Mouse (Mus musculus) left cerebral cortex, postnatal 14 days (tissue): Measurements from ENCODE around the gene Gm20388. TPM values are rescaled to one million over a fixed set of nuclear protein-coding genes. Genes with fewer than 3 reads are reported as not detected.

Experiments
- DNase-seq, 2 experiments: peaks; one replicate each; pipeline ENCODE4 v3.0.0; 2021 to 2022; ENCODE audit warnings: low spot score in 2 of 2, mixed read lengths in 1 of 2
- intact Hi-C: fragments of 180-260 bp; cut with DNase I; formaldehyde crosslinking; loops from one replicate; pipeline ENCODE4 v1.15.1; 2025
- total RNA-seq, 2 experiments: library from RNA; stranded (reverse); gene quantifications; 2 replicates each; pipeline ENCODE4 v1.2.3; 2021

Gene Gm20388
- total RNA-seq, 2 experiments from 2014 or later: 2.8 to 7.3 TPM

DNA sequence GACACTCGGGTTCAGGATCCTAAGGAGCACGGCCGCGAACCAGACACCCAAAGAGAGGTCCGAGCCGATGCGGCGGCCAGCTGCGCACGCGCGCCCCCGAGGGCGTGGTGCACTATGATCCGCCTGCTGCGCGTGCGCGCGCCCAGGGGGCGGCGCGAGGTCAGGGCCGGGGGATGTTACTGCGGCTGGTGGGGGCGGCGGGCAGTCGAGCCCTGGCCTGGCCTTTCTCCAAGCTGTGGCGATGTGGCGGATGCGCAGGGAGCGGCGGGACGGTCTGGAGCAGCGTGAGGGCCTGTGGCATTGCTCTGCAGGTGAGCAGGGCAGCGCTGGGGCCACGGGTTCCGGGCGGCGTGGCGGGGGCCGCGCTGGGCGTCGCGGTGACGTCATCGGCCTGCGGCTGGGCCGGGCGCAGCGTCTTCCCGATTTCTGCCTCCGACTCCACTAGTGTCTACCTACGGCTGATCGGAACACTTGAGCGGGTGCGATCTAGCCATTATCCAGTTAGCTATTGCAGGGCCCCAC is 3567.2 kb downstream of the Gm20388 start, which contains the start of gene Afg3l1:
Gene Afg3l1 (plus strand): TSS at position 167 of the 522 bp plus-strand sequence.
- intact Hi-C loops: no loop called here
- DNase-seq: peak; percentile 91 to 92

DNA sequence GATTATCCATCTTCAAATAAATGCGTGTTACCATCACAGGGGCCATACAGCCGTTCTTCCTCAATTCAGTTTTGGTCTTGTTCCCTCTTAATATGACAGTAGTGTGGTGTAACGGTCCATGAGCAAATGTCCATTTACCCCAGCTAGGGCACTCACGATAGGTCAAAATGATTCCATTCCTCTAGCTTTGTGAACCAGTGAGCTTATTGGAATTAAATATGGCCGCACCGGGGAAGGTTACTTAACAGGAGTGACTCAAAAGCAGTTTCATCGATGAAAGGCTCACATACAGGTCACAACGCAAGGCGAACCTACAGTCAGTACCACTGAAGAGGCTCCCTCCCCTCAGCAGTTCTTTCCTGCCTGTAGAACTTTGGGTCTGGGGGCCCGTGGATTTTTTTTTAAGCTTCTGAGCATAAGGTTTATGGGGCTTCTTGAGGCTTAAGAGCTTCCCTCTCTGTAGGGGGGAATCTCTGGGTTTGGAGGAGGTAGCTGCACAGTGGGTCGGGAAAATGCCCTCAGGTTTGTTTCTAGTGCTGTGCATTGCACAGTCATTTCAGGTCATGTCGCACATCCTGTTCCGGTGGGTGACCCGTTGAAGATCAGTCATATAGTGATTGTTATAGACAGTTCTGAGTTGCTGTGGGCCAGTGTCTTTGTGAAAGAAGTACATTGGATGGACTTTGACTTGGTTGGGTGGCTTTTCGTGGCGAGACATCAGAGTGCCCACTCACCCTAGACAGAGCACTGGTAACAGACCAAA is 3568.0 kb downstream of the Gm20388 start:
- DNase-seq: peak in 1 of 2 experiments; percentile 32
- intact Hi-C loops: no loop called here

DNA sequence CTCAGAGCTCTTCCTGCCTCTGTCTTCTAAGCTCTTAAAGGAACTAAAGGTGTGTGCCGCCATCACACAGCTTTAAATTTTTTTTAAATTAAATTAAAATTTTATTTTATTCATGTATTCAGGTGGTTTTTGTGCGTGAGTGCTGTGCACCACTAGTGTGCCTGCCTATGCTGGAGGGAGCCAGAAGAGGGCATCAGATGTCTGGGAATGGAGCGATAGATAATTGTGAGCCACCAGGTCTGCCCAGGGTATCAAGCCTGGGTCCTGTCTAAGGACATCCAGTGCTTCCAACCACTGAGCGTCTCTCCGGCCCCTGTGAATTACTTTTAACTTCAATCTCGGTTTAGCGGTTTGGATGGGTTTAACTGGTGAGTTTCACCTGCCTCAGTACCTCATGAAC is 3572.0 kb downstream of the Gm20388 start:
- intact Hi-C loops: no loop called here
- no peak for DNase-seq

DNA sequence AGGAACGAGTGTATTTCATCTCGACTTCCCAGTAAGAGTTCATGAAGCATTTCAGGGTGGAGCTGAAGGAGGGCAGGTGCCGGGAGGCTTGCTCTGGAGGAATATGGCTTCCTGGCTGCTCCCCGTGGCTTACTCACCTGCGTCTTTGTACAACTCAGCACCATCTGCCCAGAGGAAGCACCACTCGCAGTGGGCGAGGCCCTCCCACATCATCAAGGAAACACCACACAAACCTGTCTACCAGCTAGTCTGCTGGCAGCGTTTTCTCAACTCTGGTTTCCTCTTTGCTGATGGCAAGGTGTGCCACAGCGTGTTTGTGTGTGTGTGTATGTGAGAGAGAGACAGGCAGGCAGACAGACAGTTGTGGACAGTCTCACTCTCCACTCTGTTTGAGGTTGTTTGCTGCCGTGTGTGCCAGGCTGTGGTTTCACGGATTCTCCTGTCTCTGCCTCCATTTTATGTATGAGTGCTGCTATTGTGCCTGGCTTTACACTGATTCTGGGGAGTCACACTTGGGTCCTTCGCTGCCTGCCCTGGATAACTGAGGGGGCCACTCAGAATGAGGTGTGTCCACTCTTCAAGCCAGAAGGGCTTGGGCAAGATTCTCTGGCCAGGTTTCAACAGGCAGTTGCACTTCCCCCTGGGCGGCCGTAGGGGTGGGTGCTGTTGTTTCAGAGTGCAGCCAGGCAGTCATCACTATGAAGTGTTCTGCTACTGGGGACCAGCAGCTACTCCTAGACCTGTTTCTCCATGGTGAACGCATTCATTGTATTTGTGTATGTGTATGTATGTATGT is 3580.8 kb downstream of the Gm20388 start:
- DNase-seq: no peak
- intact Hi-C loops: no loop called here

DNA sequence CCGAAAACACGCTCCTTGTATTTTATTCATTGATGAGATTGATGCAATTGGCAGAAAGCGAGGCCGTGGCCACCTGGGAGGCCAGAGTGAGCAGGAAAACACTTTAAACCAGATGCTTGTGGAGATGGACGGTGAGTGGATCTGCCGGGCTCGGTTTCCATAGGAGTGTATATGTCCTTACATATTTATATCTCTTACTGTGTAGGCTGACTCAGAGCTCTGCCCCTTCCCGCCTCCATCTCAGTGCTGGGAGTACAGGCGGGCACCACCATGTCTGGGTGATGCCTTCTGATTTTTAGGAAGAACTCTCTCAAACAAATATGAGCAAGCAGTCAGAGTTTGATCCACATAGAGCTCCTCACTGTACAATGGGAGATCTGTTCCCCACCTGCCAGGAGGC is 3582.3 kb downstream of the Gm20388 start:
- intact Hi-C loops: no loop called here
- DNase-seq: no peak

GRCm38 (mm10) chr8:123497699-123498098 is 3587.1 kb downstream of the Gm20388 start:
- intact Hi-C loops: no loop called here

GRCm38 (mm10) chr8:123498963-123499362 is 3588.3 kb downstream of the Gm20388 start:
- intact Hi-C loops: no loop called here

More at GRCm38 (mm10) chr8:123497699-123498098, 3587.1 kb downstream of the Gm20388 start:
- DNase-seq: no peak

GRCm38 (mm10) chr8:123499556-123499955 is 3588.9 kb downstream of the Gm20388 start:
- no peak for DNase-seq
- intact Hi-C loops: no loop called here

More at GRCm38 (mm10) chr8:123498963-123499362, 3588.3 kb downstream of the Gm20388 start:
- DNase-seq: no peak

GRCm38 (mm10) chr8:123502192-123502591 is 3591.6 kb downstream of the Gm20388 start:
- DNase-seq: no peak
- intact Hi-C loops: no loop called here

GRCm38 (mm10) chr8:123503801-123504467 is 3593.3 kb downstream of the Gm20388 start:
- intact Hi-C loops: no loop called here
- no peak for DNase-seq

DNA sequence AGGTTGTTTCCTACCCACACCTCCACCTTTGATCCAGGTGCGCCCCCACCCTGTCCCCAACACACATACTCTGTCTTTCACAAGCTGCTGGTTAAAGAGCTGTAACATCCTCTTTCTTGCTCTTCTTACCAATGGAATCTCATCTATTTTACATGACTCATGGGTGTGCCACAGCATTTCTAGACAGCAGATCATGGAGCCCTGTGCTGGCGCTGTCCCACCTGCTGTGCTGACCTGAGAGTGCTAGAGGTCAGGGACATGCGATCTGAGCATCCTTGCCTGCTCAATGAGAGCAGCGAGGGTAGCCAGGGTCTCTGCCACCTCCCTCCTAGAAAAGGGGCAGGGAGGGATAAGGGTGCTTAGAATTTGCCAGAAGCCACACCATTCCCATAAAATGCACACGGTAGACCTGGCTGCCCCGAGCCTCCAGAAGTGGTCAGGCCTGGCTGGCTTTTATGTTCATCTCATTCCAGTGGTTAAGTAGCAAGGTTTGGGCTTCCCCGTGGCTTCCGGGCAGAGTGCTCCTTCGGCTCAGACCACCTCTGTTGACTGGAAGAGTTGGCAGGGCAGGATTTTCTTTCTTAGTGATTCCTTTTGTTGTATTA is 3594.1 kb downstream of the Gm20388 start:
- intact Hi-C loops: no loop called here
- no peak for DNase-seq

DNA sequence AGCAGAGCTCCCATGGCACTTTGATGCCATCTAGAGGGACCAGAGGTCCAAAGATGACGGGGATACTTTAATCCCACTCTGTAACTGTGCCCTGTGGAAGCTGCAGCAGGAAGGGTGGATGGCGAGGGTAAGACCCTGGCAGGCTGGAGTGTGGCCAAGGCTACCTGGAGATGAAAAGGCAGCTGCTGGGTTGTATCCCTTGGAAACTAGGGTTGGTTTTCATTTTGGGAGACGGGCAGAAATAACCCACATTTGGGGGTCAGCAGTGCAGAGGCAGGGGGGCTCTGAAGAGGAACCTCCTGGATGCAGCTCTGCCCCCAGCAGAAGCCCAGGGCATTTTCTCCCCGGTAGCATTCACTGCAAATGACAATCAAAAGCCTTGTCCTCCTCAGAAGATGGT is 3594.6 kb downstream of the Gm20388 start:
- no peak for DNase-seq

DNA sequence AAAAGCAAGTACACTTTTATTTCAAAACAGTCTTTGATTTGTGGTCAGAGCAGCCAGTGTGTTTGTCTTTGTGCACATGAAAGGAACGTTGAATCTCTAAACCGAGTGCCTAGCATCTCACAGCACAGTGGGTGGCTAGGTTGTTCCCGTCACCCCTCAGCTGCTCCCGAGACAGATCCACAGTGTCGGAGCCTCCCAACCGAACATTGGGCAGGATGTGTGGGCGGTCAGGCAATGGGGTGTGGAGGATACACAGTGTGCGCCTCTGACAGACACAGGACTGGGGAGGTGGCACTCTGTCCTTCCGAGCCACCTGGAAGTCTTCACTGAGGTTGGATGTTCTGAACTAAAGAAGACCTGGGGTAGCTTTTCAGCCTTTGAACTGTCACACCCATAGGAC is 3595.1 kb downstream of the Gm20388 start:
- intact Hi-C loops: no loop called here
- no peak for DNase-seq

More for the DNA sequence above, 3594.6 kb downstream of the Gm20388 start:
- intact Hi-C loops: no loop called here

- intact Hi-C loops: no loop called here
- no peak for DNase-seq
Measured at GRCm38 (mm10) chr8:123507153-123507552, 3596.5 kb downstream of the Gm20388 start.

DNA sequence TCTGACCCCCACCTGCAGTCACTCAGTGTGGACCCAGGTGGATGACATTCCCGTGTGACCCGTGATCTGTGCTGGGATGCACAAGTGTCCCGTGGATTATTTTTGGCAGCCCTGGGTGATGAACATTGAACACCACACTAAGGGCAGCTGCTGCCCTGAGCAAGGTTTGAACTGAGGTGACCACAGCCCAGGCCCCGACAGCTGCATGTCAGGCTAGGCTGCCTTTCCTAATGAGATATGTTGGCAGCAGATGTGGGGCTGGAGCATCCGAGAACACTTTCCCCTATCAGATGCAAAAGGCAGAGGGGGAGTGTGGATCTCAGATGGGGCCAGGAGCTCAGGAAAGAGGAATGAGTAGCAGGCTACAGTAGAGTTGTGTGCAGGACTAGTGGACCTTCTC is 3600.2 kb downstream of the Gm20388 start:
- DNase-seq: no peak
- intact Hi-C loops: no loop called here

GRCm38 (mm10) chr8:123514136-123514535 is 3603.5 kb downstream of the Gm20388 start:
- no peak for DNase-seq
- intact Hi-C loops: no loop called here

DNA sequence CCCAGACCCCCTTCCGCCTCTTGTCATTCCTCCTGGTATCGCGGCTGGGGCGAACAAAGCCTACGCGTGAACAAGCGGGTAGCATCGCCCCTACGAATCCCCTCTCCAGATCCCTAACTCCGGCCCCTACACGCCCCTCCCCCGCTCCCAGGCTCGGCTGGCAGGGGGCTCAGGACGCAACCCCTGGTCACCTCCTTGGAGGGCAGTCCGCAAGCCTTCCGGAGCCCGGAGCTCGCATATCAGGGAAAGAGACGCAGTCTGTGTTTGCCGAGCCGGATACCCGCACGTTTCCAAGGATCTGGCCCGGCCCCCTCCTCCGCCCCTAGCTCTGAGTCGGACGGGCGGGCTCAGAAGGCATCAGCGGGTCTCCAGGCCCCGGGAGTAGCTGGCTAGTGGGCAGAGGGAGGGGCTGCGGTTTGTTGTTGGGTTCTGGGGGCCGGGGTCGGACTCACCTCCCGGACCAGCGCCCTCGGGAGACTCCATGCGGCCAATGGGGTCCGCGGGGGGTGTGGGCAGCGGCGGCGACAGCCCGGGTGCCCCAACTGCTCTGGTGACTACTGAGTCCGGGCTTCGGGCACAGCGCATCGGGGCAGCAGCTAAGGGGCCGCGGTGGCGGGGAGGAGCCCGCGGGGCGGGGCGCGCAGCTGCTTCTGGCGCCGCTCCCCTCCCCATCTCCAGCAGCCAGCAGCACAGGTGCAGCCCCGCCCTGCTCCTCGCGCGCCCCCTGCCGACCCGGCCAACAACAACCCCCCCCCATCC is 3604.3 kb downstream of the Gm20388 start, which contains the start of gene Dbndd1:
Gene Dbndd1 (minus strand): TSS at position 683 of the 759 bp plus-strand sequence.
- peak in 1 of 2 experiments; percentile 47 for DNase-seq
- intact Hi-C loops: no loop called here

- intact Hi-C loops: no loop called here
- DNase-seq: no peak
Measured at GRCm38 (mm10) chr8:123515540-123515897, 3604.9 kb downstream of the Gm20388 start.

DNA sequence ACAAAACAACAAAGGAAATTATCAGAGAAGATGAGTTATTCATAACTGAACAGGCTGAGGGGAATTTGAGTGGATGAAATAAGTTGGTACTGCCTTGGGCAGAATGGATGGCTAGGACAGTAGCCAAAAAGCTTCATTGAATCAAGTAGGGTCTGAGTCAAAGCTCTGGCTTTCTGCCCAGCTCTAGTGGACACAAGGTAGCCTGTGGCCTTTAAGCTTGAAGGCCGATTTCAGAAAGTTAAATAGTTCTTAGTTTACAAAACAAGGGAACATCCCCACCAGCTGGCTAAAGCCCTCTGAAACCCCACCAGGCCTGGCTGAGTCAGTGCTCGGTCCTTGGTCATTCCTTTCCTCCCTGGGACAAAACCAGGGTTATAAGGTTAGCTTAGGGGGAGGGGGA is 3606.0 kb downstream of the Gm20388 start:
- DNase-seq: no peak
- intact Hi-C loops: no loop called here
